ENCODE assay signal across 31 mouse cellular contexts in the genomic region with DNA sequence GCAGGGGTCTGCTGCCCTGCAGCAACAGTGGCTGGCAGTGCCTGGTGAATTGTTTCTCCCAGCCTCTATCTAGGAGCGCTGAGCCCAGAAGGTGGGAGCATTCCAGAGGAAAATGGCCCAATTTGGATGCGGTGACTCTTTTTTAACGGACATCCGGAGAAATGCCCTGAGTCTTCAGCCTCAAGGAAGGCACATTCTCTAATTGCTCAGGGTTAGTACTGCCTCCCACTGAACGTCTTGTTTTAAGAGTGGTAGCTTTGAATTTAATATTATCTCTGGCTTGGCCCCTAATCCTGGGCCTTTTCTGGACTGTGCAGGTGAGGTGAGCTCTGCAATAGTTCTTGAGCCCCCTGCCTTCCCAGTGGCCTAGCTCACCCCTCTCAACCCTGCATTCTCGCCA. TPM values are rescaled to one million over a fixed set of nuclear protein-coding genes. Genes with fewer than 3 reads are reported as not detected.
A peak's percentile ranks its signal among the peaks of the same experiment; 100 is the strongest.
DNase-seq lines count a peak whose midpoint lies in the region; ATAC-seq lines count a peak whose summit lies in the region.
"Had no signal": no experiment of that assay in that cellular context is flagged by ENCODE, and none has a peak within 500 bp of the region (broad histone marks: within the 10 kb centered on the region; RNA-seq: fewer than 3 reads in every experiment).

A gene (plus strand): TSS at position 301 of the 400 bp plus-strand sequence.

- no peak for DNase-seq in heart, postnatal 10 days
- DNase-seq in kidney, postnatal 14 days, result no peak
- DNase-seq in embryonic facial prominence, embryonic 10.5 days (ENCODE audit: low spot score), result no peak
- DNase-seq in limb, embryonic 10.5 days (ENCODE audit: low spot score), result no peak
- no peak for DNase-seq in gastrocnemius, adult 18-20 months (ENCODE audit: low spot score)
- DNase-seq in spleen, postnatal 36 days (ENCODE audit: low spot score in 2 of 2), result no peak
- DNase-seq: adrenal gland, postnatal 36 days; cerebellum, adult 9-10 months; right cerebral cortex, adult 18-20 months; right cerebral cortex, postnatal 4 days; thymus, adult 2 months; thymus, postnatal 4 days had no signal

- no peak within 1 kb of the TSS for H3K4me3 ChIP-seq in heart, embryonic 11.5 days (ENCODE audit: low read depth, low read length)
- peak within 1 kb of the TSS; percentile 13; the same call in 1 of the 2 replicates for H3K4me3 ChIP-seq in kidney, embryonic 14.5 days (ENCODE audit: low read length)
- H3K4me3 ChIP-seq in embryonic facial prominence, embryonic 10.5 days, result peak within 1 kb of the TSS; percentile 45
- peak within 1 kb of the TSS; percentile 35 for H3K4me3 ChIP-seq in limb, embryonic 10.5 days
- H3K4me3 ChIP-seq: hindbrain, embryonic 15.5 days had no signal

- no peak for ATAC-seq in heart, embryonic 11.5 days (replicated peaks; ENCODE audit: insufficient number of reproducible peaks, low FRiP score, low TSS enrichment)
- ATAC-seq in kidney, embryonic 14.5 days (ENCODE audit: low FRiP score, low TSS enrichment), result no peak; the same call in 1 of the 2 replicates
- ATAC-seq: CD4-positive, CD25-positive, alpha-beta regulatory T cell, adult 4 months; forebrain, embryonic 14.5 days; intestine, embryonic 16.5 days; midbrain, embryonic 15.5 days; Patski had no signal

- H3K9me3 ChIP-seq in heart, embryonic 11.5 days (replicated peaks; ENCODE audit: control insufficient read depth, low read length), result no peaks in the 10 kb centered on the region
- no peaks in the 10 kb centered on the region for H3K9me3 ChIP-seq in kidney, embryonic 14.5 days (ENCODE audit: control insufficient read depth, low read length)
- H3K9me3 ChIP-seq in embryonic facial prominence, embryonic 10.5 days, result no peaks in the 10 kb centered on the region
- no peaks in the 10 kb centered on the region for H3K9me3 ChIP-seq in limb, embryonic 10.5 days (replicated peaks)
- H3K9me3 ChIP-seq: G1E; heart, embryonic 15.5 days; hindbrain, embryonic 15.5 days; midbrain, embryonic 15.5 days had no signal

- 9% methylated on average over 6 of the region's 6 CpGs for WGBS in heart, embryonic 11.5 days (ENCODE audit: insufficient replicate concordance)
- WGBS in kidney, embryonic 14.5 days, result 4% methylated on average over 6 of the region's 6 CpGs
- 3% methylated on average over 6 of the region's 6 CpGs for WGBS in embryonic facial prominence, embryonic 10.5 days
- 4% methylated on average over 6 of the region's 6 CpGs for WGBS in limb, embryonic 10.5 days

- no peak within 1 kb of the TSS for H3K9ac ChIP-seq in heart, embryonic 11.5 days (ENCODE audit: low read depth, low read length)
- no peak within 1 kb of the TSS for H3K9ac ChIP-seq in kidney, embryonic 14.5 days (ENCODE audit: low read depth, low read length)
- H3K9ac ChIP-seq: heart, embryonic 15.5 days; hindbrain, embryonic 15.5 days; liver, embryonic 14.5 days; midbrain, embryonic 15.5 days had no signal

- peak within 1 kb of the TSS; percentile 16; the same call in 1 of the 2 replicates for H3K4me2 ChIP-seq in heart, embryonic 11.5 days
- no peak within 1 kb of the TSS for H3K4me2 ChIP-seq in kidney, embryonic 14.5 days (replicated peaks; ENCODE audit: low read depth, low read length)
- H3K4me2 ChIP-seq: heart, embryonic 15.5 days; midbrain, embryonic 15.5 days had no signal

- intact Hi-C loops in heart, postnatal 10 days (cut with DNase I), result no loop called here

- H3K27ac ChIP-seq in heart, embryonic 11.5 days (ENCODE audit: low read depth, low read length), result no peak within 1 kb of the TSS
- H3K27ac ChIP-seq in kidney, embryonic 14.5 days (ENCODE audit: low read depth, low read length), result no peak within 1 kb of the TSS
- no peak within 1 kb of the TSS for H3K27ac ChIP-seq in embryonic facial prominence, embryonic 10.5 days (replicated peaks)
- no peak within 1 kb of the TSS for H3K27ac ChIP-seq in limb, embryonic 10.5 days
- H3K27ac ChIP-seq: heart, embryonic 15.5 days; hindbrain, embryonic 15.5 days; liver, embryonic 14.5 days; macrophage; midbrain, embryonic 15.5 days had no signal

- no peaks in the 10 kb centered on the region for H3K36me3 ChIP-seq in heart, embryonic 11.5 days (ENCODE audit: control insufficient read depth, insufficient read depth, low read length)
- no peaks in the 10 kb centered on the region for H3K36me3 ChIP-seq in kidney, embryonic 14.5 days (ENCODE audit: control insufficient read depth, insufficient read depth, low read length)
- H3K36me3 ChIP-seq in embryonic facial prominence, embryonic 10.5 days (replicated peaks), result no peaks in the 10 kb centered on the region
- H3K36me3 ChIP-seq in limb, embryonic 10.5 days, result no peaks in the 10 kb centered on the region
- H3K36me3 ChIP-seq: heart, embryonic 15.5 days; hindbrain, embryonic 15.5 days; midbrain, embryonic 15.5 days had no signal

- no peaks in the 10 kb centered on the region for H3K4me1 ChIP-seq in heart, embryonic 11.5 days (ENCODE audit: control insufficient read depth, insufficient read depth, low read length)
- no peaks in the 10 kb centered on the region; the same call in 1 of the 2 replicates for H3K4me1 ChIP-seq in kidney, embryonic 14.5 days (ENCODE audit: control insufficient read depth, insufficient read depth, low read length)
- H3K4me1 ChIP-seq in embryonic facial prominence, embryonic 10.5 days, result peaks cover 36% of the 10 kb centered on the region
- H3K4me1 ChIP-seq in limb, embryonic 10.5 days, result peaks cover 30% of the 10 kb centered on the region

- peaks cover 77% of the 10 kb centered on the region for H3K27me3 ChIP-seq in heart, embryonic 11.5 days (ENCODE audit: control insufficient read depth, insufficient read depth, low read length)
- peaks cover 86% of the 10 kb centered on the region for H3K27me3 ChIP-seq in kidney, embryonic 14.5 days (ENCODE audit: control insufficient read depth, insufficient read depth, low read length)
- peaks cover 94% of the 10 kb centered on the region for H3K27me3 ChIP-seq in embryonic facial prominence, embryonic 10.5 days (replicated peaks; ENCODE audit: low read depth, poor library complexity, severe bottlenecking)
- peaks cover 95% of the 10 kb centered on the region for H3K27me3 ChIP-seq in limb, embryonic 10.5 days (ENCODE audit: low read depth, poor library complexity, severe bottlenecking)
- H3K27me3 ChIP-seq: Patski had no signal

RNA-seq across cellular contexts. Expression of the gene that starts here (rescaled TPM):
- not detected in 2 replicates for polyA plus RNA-seq in heart, embryonic 11.5 days (2014; fragmentation: Nextera tagmentation; extraction: Ambion mirVana)
- total RNA-seq in heart, postnatal 10 days (2021), result not detected
- polyA plus RNA-seq in kidney, embryonic 14.5 days (2014; fragmentation: Nextera tagmentation; extraction: Ambion mirVana), result not detected in 2 replicates
- polyA plus RNA-seq in embryonic facial prominence, embryonic 10.5 days (2016; fragmentation: Nextera tagmentation; extraction: Ambion mirVana), result 4.3 and 5.9 TPM in 2 replicates
- 0.49 TPM in 1 of 2 replicates, not detected in the other for polyA plus RNA-seq in limb, embryonic 10.5 days (2016; fragmentation: Nextera tagmentation; extraction: Ambion mirVana)
- not detected for total RNA-seq in gastrocnemius, adult 18-20 months (2021)
- total RNA-seq: adrenal gland, adult 18-20 months; adrenal gland, postnatal 36 days; gastrocnemius, adult 8-10 months; granulocyte monocyte progenitor cell, adult 5-6 weeks had no signal
- polyA plus RNA-seq: CD4-positive, CD25-positive, alpha-beta regulatory T cell, adult 4 months; forebrain, embryonic 14.5 days; frontal cortex, adult 2 months; heart, embryonic 15.5 days; hindbrain, embryonic 15.5 days; intestine, embryonic 16.5 days; lung, embryonic 16.5 days; macrophage; midbrain, embryonic 15.5 days; neural tube, embryonic 14.5 days; stomach, embryonic 16.5 days had no signal
